Mouse (Mus musculus) liver, embryonic 14.5 days (tissue): ENCODE results near the gene Asah2.

Experiments used
- CTCF ChIP-seq: IDR thresholded peaks from 2 replicates; pipeline ENCODE4 v1.5.1; 2016; ENCODE audit warnings: antibody characterized with exemption, low read depth, control low read depth
- EP300 ChIP-seq: IDR thresholded peaks from 2 replicates; pipeline ENCODE4 v1.6.1; 2016; ENCODE audit warnings: antibody characterized with exemption, low read depth

DNA sequence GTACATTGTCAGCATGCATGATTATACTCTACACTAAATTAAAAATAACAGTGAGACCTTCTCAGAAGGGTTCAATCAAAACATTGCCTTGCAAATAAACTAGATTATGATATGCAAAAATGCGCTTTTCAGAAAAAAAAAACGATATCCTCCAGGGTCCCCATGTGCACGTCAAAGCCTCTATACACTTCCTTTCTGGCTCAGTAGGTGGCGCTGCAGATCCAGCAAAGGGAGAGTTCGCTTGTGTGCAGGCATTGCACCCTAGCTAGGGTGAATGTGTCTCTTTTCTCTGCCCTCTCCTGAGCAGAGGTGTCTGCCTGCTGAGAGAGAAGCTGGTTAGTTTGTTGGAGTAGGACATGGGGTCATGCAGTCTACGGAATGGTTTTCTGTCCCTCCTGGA, 136.0 kb downstream of the Asah2 start:
- peak; percentile 89 for TF ChIP-seq CTCF
- no peak for TF ChIP-seq EP300
